8 mouse cellular contexts compared by ENCODE assay signal in the genomic region with DNA sequence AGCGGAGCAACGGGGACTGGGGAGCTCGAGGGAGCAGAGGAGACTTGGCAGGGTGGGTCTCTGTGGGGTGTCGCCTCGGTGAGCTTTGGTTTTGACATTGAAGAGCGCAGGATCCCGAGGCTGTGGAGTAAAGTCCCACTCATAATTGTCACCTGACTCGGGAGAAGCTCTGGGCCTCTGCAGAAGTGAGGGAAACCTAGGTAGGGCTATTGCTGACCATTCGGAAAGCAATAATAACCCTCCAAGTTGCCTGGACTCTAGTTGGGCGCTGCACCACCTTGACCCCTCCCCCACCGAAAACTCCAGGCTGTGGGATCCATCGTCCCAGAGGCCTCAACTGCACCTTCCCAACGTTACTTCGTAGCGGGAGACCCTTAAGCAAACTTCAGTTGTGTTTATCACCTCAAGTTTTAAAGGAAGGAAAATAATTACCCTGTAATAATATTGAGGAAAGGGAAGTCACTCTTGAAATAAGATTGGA. TPM values are rescaled to one million over a fixed set of nuclear protein-coding genes. Genes with fewer than 3 reads are reported as not detected.
DNase-seq lines count a peak whose midpoint lies in the region; ATAC-seq and TF ChIP-seq lines count a peak whose summit lies in the region.

No protein-coding gene starts in this region.

- TF ChIP-seq POLR2A in heart, adult 2 months (IDR thresholded peaks at IDR 0.05; ENCODE audit: insufficient read depth, low read depth, low read length), result no peak
- no peak for TF ChIP-seq POLR2A in liver, adult 2 months (IDR thresholded peaks at IDR 0.05; ENCODE audit: extremely low read depth, insufficient read depth, low read length)

- peaks cover 2% of the 10 kb centered on the region; the same call in 1 of the 2 replicates for H3K4me1 ChIP-seq in heart, adult 2 months (ENCODE audit: control insufficient read depth, insufficient read depth, low read length)
- H3K4me1 ChIP-seq in E14TG2a.4 (replicated peaks; ENCODE audit: low read depth, low read length), result peaks cover 11% of the 10 kb centered on the region
- H3K4me1 ChIP-seq in forebrain, embryonic 11.5 days (replicated peaks; ENCODE audit: control insufficient read depth, insufficient read depth, low read length), result no peaks in the 10 kb centered on the region; the same call in 1 of the 2 replicates
- H3K4me1 ChIP-seq in liver, adult 2 months (ENCODE audit: control insufficient read depth, insufficient read depth, low read length), result peaks cover 2% of the 10 kb centered on the region; the same call in 1 of the 2 replicates
- peaks cover 16% of the 10 kb centered on the region; the same call in 1 of the 2 replicates for H3K4me1 ChIP-seq in neural tube, embryonic 15.5 days

- TF ChIP-seq EP300 in heart, adult 2 months (IDR thresholded peaks at IDR 0.05; ENCODE audit: insufficient read depth, low read depth, low read length), result no peak

- H3K27me3 ChIP-seq in heart, adult 2 months (ENCODE audit: control insufficient read depth, insufficient read depth, low read length), result no peaks in the 10 kb centered on the region
- no peaks in the 10 kb centered on the region for H3K27me3 ChIP-seq in E14TG2a.4 (ENCODE audit: insufficient read depth, low read length)
- no peaks in the 10 kb centered on the region for H3K27me3 ChIP-seq in forebrain, embryonic 11.5 days (ENCODE audit: control insufficient read depth, insufficient read depth, low read length)
- no peaks in the 10 kb centered on the region for H3K27me3 ChIP-seq in liver, adult 2 months (ENCODE audit: control insufficient read depth, insufficient read depth, low read length)
- no peaks in the 10 kb centered on the region for H3K27me3 ChIP-seq in neural tube, embryonic 15.5 days (replicated peaks)

- H3K9ac ChIP-seq in heart, adult 2 months (ENCODE audit: low read depth, low read length), result peak overlapping the region; percentile 72
- H3K9ac ChIP-seq in forebrain, embryonic 11.5 days (ENCODE audit: low read length), result peak overlapping the region; percentile 71
- H3K9ac ChIP-seq in liver, adult 2 months (ENCODE audit: low read depth, low read length), result peak overlapping the region; percentile 57
- peak overlapping the region; percentile 63 for H3K9ac ChIP-seq in neural tube, embryonic 15.5 days (replicated peaks)

- H3K36me3 ChIP-seq in heart, adult 2 months (ENCODE audit: control insufficient read depth, insufficient read depth, low read length), result peaks cover 22% of the 10 kb centered on the region
- peaks cover 14% of the 10 kb centered on the region for H3K36me3 ChIP-seq in E14TG2a.4 (ENCODE audit: insufficient read depth, low read length)
- no peaks in the 10 kb centered on the region; the same call in 1 of the 2 replicates for H3K36me3 ChIP-seq in forebrain, embryonic 11.5 days (ENCODE audit: control insufficient read depth, insufficient read depth, low read length)
- H3K36me3 ChIP-seq in liver, adult 2 months (ENCODE audit: control insufficient read depth, insufficient read depth, low read length), result no peaks in the 10 kb centered on the region; the same call in 1 of the 2 replicates
- H3K36me3 ChIP-seq in neural tube, embryonic 15.5 days, result no peaks in the 10 kb centered on the region

- H3K27ac ChIP-seq in heart, adult 2 months, result peak overlapping the region; percentile 76
- no peak overlapping the region for H3K27ac ChIP-seq in forebrain, embryonic 11.5 days (ENCODE audit: low read depth, low read length)
- H3K27ac ChIP-seq in liver, adult 2 months (replicated peaks; ENCODE audit: insufficient read depth, low read depth, low read length), result peak overlapping the region; percentile 27
- H3K27ac ChIP-seq in neural tube, embryonic 15.5 days (replicated peaks), result peak overlapping the region; percentile 75

- no peak for DNase-seq in heart, adult 2 months
- DNase-seq in heart, postnatal 10 days, result no peak
- no peak for DNase-seq in forebrain, embryonic 11.5 days (ENCODE audit: low spot score)
- no peak for DNase-seq in liver, adult 2 months (ENCODE audit: extremely low read depth, low read depth, low spot score)
- DNase-seq in cerebellum, adult 8-10 months, result no peak
- no peak for DNase-seq in spleen, adult 12 weeks (ENCODE audit: low spot score)

- peaks cover 1% of the 10 kb centered on the region; the same call in 1 of the 2 replicates for H3K79me2 ChIP-seq in heart, adult 2 months (replicated peaks; ENCODE audit: control insufficient read depth, insufficient read depth, low read length)
- peaks cover 3% of the 10 kb centered on the region; the same call in 1 of the 2 replicates for H3K79me2 ChIP-seq in liver, adult 2 months (ENCODE audit: control insufficient read depth, insufficient read depth, low read length)

- no peaks in the 10 kb centered on the region for H3K9me3 ChIP-seq in E14TG2a.4 (ENCODE audit: low read length)
- no peaks in the 10 kb centered on the region for H3K9me3 ChIP-seq in forebrain, embryonic 11.5 days (ENCODE audit: control insufficient read depth, low read length)
- H3K9me3 ChIP-seq in neural tube, embryonic 15.5 days (replicated peaks), result no peaks in the 10 kb centered on the region

- H3K4me2 ChIP-seq in forebrain, embryonic 11.5 days (ENCODE audit: low read depth, low read length, severe bottlenecking), result peak overlapping the region; percentile 62
- H3K4me2 ChIP-seq in neural tube, embryonic 15.5 days, result peak overlapping the region; percentile 77

- H3K4me3 ChIP-seq in heart, adult 2 months, result peak overlapping the region; percentile 91
- H3K4me3 ChIP-seq in E14TG2a.4 (replicated peaks; ENCODE audit: low read length), result peak overlapping the region; percentile 91
- H3K4me3 ChIP-seq in forebrain, embryonic 11.5 days (ENCODE audit: low read depth, low read length), result peak overlapping the region; percentile 76
- peak overlapping the region; percentile 76 for H3K4me3 ChIP-seq in liver, adult 2 months (ENCODE audit: insufficient read depth, low read depth, low read length)
- peak overlapping the region; percentile 82 for H3K4me3 ChIP-seq in neural tube, embryonic 15.5 days (replicated peaks)

- ATAC-seq in forebrain, embryonic 11.5 days (replicated peaks; ENCODE audit: low FRiP score), result no peak
- ATAC-seq in neural tube, embryonic 15.5 days (ENCODE audit: low FRiP score), result no peak; the same call in 1 of the 2 replicates

- intact Hi-C loops in heart, adult 2 months (cut with DNase I), result loop anchor here (1.0 kb wide), 1 partner anchor 67 kb away; the partner anchor contains the start of genes Aasdhppt and Kbtbd3
- intact Hi-C loops in heart, postnatal 10 days (cut with DNase I), result loop anchor here (2.0 kb wide), 1 partner anchor 66 kb away; no protein-coding TSS in a partner anchor

- TF ChIP-seq CTCF in heart, adult 2 months (IDR thresholded peaks at IDR 0.05), result no peak
- TF ChIP-seq CTCF in E14TG2a.4 (conservative IDR thresholded peaks at IDR 0.05; ENCODE audit: low read length), result no peak
- TF ChIP-seq CTCF in liver, adult 2 months (IDR thresholded peaks at IDR 0.05; ENCODE audit: low read depth, low read length), result no peak

- WGBS in heart, adult 2 months, result 0% methylated on average over 15 of the region's 15 CpGs
- 2% methylated on average over 14 of the region's 15 CpGs for WGBS in forebrain, embryonic 11.5 days
- under 1% methylated on average over 15 of the region's 15 CpGs for WGBS in liver, adult 2 months
- WGBS in neural tube, embryonic 15.5 days, result 0% methylated on average over 15 of the region's 15 CpGs

RNA-seq across cellular contexts. Expression of gene Msantd4, which starts 0.3 kb away (rescaled TPM):
- 10 to 100 TPM; 43.0 to 43.3 TPM for total RNA-seq in heart, adult 2 months (2021)
- 10.4 and 21.2 TPM in 2 replicates for polyA plus RNA-seq in heart, adult 2 months (2012; rRNA removed)
- total RNA-seq in heart, postnatal 10 days (2021), result 10 to 100 TPM; 42.5 to 44.6 TPM
- 68.1 and 75.3 TPM in 2 replicates for polyA plus RNA-seq in forebrain, embryonic 11.5 days (2014; fragmentation: Nextera tagmentation; extraction: Ambion mirVana)
- total RNA-seq in liver, adult 2 months (2014; rRNA removed), result 14.3 and 17.3 TPM in 2 replicates
- polyA plus RNA-seq in liver, adult 2 months (2012; rRNA removed), result 2.3 and 2.9 TPM in 2 replicates
- polyA plus RNA-seq in neural tube, embryonic 15.5 days (2015; fragmentation: Nextera tagmentation; extraction: Ambion mirVana), result 39.1 and 41.1 TPM in 2 replicates
